Mouse (Mus musculus) midbrain, postnatal 0 days (tissue): ENCODE measurements around the gene Phactr3. TPM values are rescaled to one million over a fixed set of nuclear protein-coding genes. Genes with fewer than 3 reads are reported as not detected.

Source experiments
- ATAC-seq: fragments of 200-750 bp; cut with Nextera tagmentation; 2 replicates; pipeline ENCODE4 v1.8.0; 2017; ENCODE audit warnings: moderate number of reproducible peaks, mild to moderate bottlenecking, moderate TSS enrichment, moderate library complexity; ENCODE audit not compliant: low FRiP score
- DNase-seq: peaks from one replicate; pipeline ENCODE4 v3.0.0-alpha.2; 2015; ENCODE audit warnings: low spot score
- H3K27ac ChIP-seq: fragments of 300-500 bp; sonication (generic); 2 replicates; pipeline ENCODE4 v1.5.1; 2014; ENCODE audit warnings: low read depth, mild to moderate bottlenecking, low read length, mixed read lengths
- H3K27me3 ChIP-seq: fragments of 300-500 bp; sonication (generic); 2 replicates; pipeline ENCODE4 v1.6.1; 2014; ENCODE audit warnings: low read length, control low read depth, mixed read lengths; ENCODE audit not compliant: insufficient read depth
- H3K36me3 ChIP-seq: fragments of 300-500 bp; sonication (generic); 2 replicates; pipeline ENCODE4 v1.6.1; 2014; ENCODE audit warnings: low read length, control low read depth, mixed read lengths; ENCODE audit not compliant: insufficient read depth
- H3K4me1 ChIP-seq: fragments of 300-500 bp; sonication (generic); 2 replicates; pipeline ENCODE4 v1.6.1; 2014; ENCODE audit warnings: mild to moderate bottlenecking, control low read depth, antibody characterized with exemption, low read length, mixed read lengths; ENCODE audit not compliant: insufficient read depth
- H3K4me2 ChIP-seq: fragments of 300-500 bp; sonication (generic); 2 replicates; pipeline ENCODE4 v1.6.1; 2014; ENCODE audit warnings: low read depth, mild to moderate bottlenecking, low read length, mixed read lengths; ENCODE audit not compliant: poor library complexity, severe bottlenecking
- H3K4me3 ChIP-seq: fragments of 300-500 bp; sonication (generic); 2 replicates; pipeline ENCODE4 v1.5.1; 2014; ENCODE audit warnings: low read depth, mild to moderate bottlenecking, low read length, moderate library complexity
- H3K9ac ChIP-seq: fragments of 300-500 bp; sonication (generic); replicated peaks from 2 replicates; pipeline ENCODE4 v1.6.1; 2014; ENCODE audit warnings: mild to moderate bottlenecking, low read length, moderate library complexity, mixed read lengths; ENCODE audit not compliant: poor library complexity, severe bottlenecking
- H3K9me3 ChIP-seq: fragments of 300-500 bp; sonication (generic); 2 replicates; pipeline ENCODE4 v1.6.1; 2016; ENCODE audit warnings: low read length, control low read depth
- CTCF ChIP-seq: IDR thresholded peaks from 2 replicates; pipeline ENCODE4 v1.5.1; 2016; ENCODE audit warnings: antibody characterized with exemption, mild to moderate bottlenecking
- WGBS: fragments of 180-500 bp; shearing (Covaris S2); extraction: QIAGEN DNeasy Blood & Tissue Kit; methylation state at CpG from one replicate; pipeline ENCODE4 v1.1.7; 2014; 5-methylcytosine and 5-hydroxymethylcytosine counted together
- polyA plus RNA-seq: library from polyadenylated mRNA; unstranded; fragments of >200 nt; fragmentation: Nextera tagmentation; extraction: Ambion mirVana; gene quantifications from 2 replicates; pipeline ENCODE4 v1.2.1, GENCODE M21; 2015
- total RNA-seq: library from RNA; depleted of rRNA; stranded (reverse); fragments of >200 nt; gene quantifications from 2 replicates; pipeline ENCODE4 v1.2.3, GENCODE M21; 2014

Gene Phactr3
- total and polyA plus RNA-seq, 2 experiments from 2014 or later, result 94.2 to 105 TPM

DNA sequence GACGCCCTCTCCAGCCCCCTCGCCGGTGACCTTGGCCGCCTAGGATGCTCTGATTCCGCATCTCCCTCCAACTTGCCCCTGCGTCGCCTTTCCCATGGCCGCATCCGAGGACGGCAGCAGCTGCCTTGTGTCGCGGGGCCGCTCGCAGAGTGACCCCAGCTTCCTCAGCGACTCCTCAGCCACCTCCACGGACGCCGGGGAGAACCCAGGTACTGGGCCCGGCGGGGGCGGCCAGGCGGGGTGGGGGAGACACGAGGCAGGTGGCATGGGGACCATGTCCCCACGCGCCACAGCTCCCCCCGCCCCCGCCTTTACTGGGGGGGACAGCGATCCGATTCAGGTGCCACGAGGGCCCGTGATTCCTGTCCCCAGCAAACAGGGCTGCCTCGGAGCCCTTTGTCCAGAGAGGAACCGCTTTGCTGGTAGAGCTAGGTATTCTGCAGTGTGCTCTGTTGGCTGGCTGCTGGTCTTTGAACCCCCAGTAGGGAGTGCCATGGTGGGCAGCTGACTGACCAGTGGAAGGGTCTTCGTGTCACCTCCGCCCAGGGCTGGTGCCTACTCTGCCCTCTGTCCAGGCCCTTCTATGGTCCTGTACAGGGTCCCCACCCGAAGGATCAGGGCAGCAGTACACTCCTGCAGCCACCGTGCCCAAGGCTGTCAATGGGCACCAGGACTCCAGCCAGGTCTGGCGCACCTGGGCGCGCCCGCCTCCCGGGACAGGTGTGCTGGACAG is 23.7 kb downstream of the Phactr3 start:
- H3K9me3 ChIP-seq, result no peaks in the 10 kb centered on the region
- DNase-seq (no peak), ATAC-seq (peak; percentile 41)
- H3K9ac ChIP-seq, result peak overlapping the region; percentile 89
- no peaks in the 10 kb centered on the region for H3K27me3 ChIP-seq
- peak overlapping the region; percentile 60 for H3K4me3 ChIP-seq
- peak overlapping the region; percentile 82 for H3K27ac ChIP-seq
- peaks cover 11% of the 10 kb centered on the region for H3K4me1 ChIP-seq
- TF ChIP-seq CTCF, result no peak
- peak overlapping the region; percentile 94 for H3K4me2 ChIP-seq
- WGBS, result 9% methylated on average over 41 of the region's 42 CpGs
- peaks cover 6% of the 10 kb centered on the region; the same call in 1 of the 2 replicates for H3K36me3 ChIP-seq

DNA sequence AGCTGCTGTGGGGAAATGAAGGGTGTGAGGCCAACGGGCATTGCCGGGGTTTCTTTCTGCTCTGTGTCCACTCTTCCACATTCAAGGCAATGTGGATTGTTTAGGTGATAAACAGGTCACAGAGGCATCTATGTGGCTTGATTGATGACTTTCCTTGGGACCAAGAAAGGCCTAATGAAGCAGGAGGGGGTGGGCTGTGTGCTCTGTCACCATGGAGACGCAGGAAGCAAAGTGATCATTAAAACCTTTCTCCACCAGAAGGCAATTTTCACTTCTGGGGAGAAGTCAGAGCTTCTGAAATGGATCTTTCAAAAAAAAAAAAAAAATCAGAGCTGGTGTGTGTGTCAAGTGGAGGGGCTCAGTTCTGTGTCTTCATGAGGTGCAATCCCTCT is 24.2 kb downstream of the Phactr3 start:
- H3K27me3 ChIP-seq, result no peaks in the 10 kb centered on the region
- peak overlapping the region; percentile 60 for H3K4me3 ChIP-seq
- no peak for TF ChIP-seq CTCF
- ATAC-seq, result no peak; the same call in 1 of the 2 replicates
- H3K27ac ChIP-seq, result peak overlapping the region; percentile 82
- no peaks in the 10 kb centered on the region for H3K9me3 ChIP-seq
- peaks cover 6% of the 10 kb centered on the region; the same call in 1 of the 2 replicates for H3K36me3 ChIP-seq
- DNase-seq, result peak; percentile 61
- H3K4me2 ChIP-seq, result peak overlapping the region; percentile 94
- 33% methylated on average over 3 of the region's 3 CpGs for WGBS
- peak overlapping the region; percentile 89 for H3K9ac ChIP-seq
- peaks cover 11% of the 10 kb centered on the region for H3K4me1 ChIP-seq

DNA sequence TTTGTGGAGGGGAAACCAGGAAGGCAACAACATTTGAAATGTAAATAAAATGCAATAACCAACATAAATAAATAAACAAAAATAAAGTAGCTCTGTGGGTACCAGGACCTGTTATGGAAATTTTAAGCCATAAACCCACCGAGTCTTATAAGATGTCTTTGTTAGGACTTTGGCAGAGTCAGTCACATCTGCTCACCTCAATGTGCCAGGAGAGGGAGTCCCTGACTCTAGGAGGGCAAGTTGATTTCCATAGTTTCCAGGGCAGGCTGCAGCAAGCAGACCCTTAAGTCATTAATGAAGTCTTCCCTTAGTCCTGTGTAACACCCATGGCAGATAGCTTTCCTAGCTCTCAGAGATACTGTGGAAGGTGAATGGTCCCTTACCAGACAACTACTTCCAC is 25.1 kb downstream of the Phactr3 start:
- Histone ChIP-seq H3K36me3 (peaks cover 9% of the 10 kb centered on the region; the same call in 1 of the 2 replicates), H3K4me1 (peaks cover 11% of the 10 kb centered on the region), H3K4me3 (peak overlapping the region; percentile 60), H3K27me3 (no peaks in the 10 kb centered on the region), H3K27ac (no peak overlapping the region), H3K9me3 (no peaks in the 10 kb centered on the region), H3K9ac (peak overlapping the region; percentile 89; the same call in 1 of the 2 replicates), H3K4me2 (peak overlapping the region; percentile 94)
- DNase-seq, result no peak
- TF ChIP-seq CTCF, result peak; percentile 40
- ATAC-seq, result no peak
- WGBS, result 48% methylated on average over 1 of the region's 1 CpGs

DNA sequence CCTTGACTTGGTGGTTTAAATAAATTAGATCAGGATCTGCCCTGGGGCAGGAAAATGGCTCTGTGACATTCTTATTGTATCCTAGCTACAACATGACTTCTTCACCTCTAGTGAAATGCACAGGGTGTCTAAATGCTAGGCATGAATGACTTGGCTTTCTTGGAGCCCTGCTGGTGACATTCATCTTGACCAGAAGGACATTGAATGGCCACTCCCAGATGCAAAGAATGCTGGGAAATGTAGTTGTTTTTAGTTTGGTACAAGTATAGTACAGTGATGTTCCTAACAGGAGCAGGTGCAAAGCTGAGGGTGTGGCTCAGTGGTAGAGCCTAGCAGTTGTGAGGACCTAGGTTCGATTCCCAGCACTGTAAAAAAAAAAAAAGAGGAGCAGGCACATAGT is 30.5 kb downstream of the Phactr3 start:
- no peak overlapping the region for H3K9ac ChIP-seq
- TF ChIP-seq CTCF, result no peak
- H3K4me3 ChIP-seq, result no peak overlapping the region
- DNase-seq (no peak), ATAC-seq (no peak)
- no peaks in the 10 kb centered on the region for H3K27me3 ChIP-seq
- H3K36me3 ChIP-seq, result peaks cover 11% of the 10 kb centered on the region; the same call in 1 of the 2 replicates
- no peaks in the 10 kb centered on the region for H3K9me3 ChIP-seq
- no peak overlapping the region for H3K27ac ChIP-seq
- 77% methylated on average over 1 of the region's 1 CpGs for WGBS
- peaks cover 5% of the 10 kb centered on the region; the same call in 1 of the 2 replicates for H3K4me1 ChIP-seq
- H3K4me2 ChIP-seq, result no peak overlapping the region

DNA sequence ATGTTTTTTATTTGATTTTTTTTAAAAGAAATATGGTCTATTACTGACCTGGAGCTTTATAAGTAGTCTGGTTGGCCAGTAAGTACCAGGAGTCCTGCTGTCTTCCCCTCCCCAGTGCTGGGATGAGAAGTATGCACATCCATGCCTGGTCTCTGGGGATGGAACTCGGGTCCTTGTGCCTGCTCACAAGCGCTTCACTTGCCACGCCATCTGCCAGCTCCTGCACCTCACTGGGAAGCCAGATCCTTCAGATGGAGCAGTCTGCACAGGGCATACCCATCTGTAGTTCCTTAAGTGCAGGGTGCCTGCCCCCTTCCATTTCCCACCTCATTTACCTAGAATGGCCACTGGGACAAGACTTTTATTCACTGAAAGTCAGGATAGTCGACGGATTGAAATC is 31.9 kb downstream of the Phactr3 start:
- Histone ChIP-seq H3K9ac (no peak overlapping the region), H3K4me2 (no peak overlapping the region), H3K36me3 (peaks cover 12% of the 10 kb centered on the region; the same call in 1 of the 2 replicates), H3K4me1 (peaks cover 9% of the 10 kb centered on the region; the same call in 1 of the 2 replicates), H3K27me3 (no peaks in the 10 kb centered on the region), H3K9me3 (no peaks in the 10 kb centered on the region), H3K27ac (no peak overlapping the region), H3K4me3 (no peak overlapping the region)
- TF ChIP-seq CTCF, result no peak
- 83% methylated on average over 5 of the region's 5 CpGs for WGBS
- no peak for ATAC-seq
- no peak for DNase-seq

DNA sequence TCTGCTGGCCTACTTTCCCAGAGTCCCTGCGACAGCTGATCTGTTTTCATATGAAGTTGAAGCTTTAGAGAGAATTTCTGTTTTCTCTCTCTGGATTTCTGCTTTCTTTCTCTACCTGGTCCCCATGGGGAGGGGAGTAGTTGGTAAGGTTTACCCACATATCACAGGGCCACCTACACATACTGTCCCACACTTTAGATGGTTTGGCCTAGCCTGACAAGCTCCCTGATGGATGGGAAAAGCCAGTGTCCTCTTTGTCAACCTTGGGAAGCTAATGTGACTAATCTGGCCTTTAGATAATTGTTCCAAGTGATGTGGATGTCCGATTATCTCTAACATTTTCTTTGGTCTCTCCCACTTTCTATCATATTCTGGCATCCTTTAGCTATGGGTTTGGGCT is 34.8 kb downstream of the Phactr3 start:
- no peaks in the 10 kb centered on the region for H3K27me3 ChIP-seq
- no peak for TF ChIP-seq CTCF
- 75% methylated on average over 2 of the region's 2 CpGs for WGBS
- ATAC-seq (no peak), DNase-seq (no peak)
- H3K36me3 ChIP-seq, result 0 out of 2 replicates have a peak, but pooled peaks cover 6% of the 10 kb centered on the region
- peak overlapping the region; percentile 75; the same call in 1 of the 2 replicates for H3K27ac ChIP-seq
- H3K4me3 ChIP-seq, result no peak overlapping the region
- H3K9ac ChIP-seq, result no peak overlapping the region
- no peaks in the 10 kb centered on the region for H3K9me3 ChIP-seq
- H3K4me2 ChIP-seq, result no peak overlapping the region
- peaks cover 9% of the 10 kb centered on the region; the same call in 1 of the 2 replicates for H3K4me1 ChIP-seq
